16 mouse cellular contexts compared by ENCODE assay signal in the genomic region with DNA sequence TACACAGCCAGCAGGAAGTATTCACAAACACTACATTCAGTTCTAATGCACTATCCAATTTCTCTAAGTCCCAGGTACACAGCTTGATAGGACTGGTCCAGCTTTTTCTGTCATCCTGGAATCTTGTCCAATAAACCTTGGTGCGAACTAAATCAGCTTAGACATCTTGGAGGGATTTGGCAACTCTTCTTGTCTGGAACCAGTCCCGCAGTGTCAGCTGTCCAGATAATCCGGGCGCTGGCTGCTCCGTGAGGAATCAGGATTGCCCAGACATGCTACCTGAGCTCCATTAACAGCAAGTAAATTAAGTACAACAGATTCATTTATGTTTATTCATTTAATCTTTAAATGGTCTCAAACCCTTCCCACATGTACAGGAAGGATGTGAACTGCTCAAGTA.
DNase-seq lines count a peak whose midpoint lies in the region; ATAC-seq lines count a peak whose summit lies in the region.
"Had no signal": no experiment of that assay in that cellular context is flagged by ENCODE, and none has a peak within 500 bp of the region (broad histone marks: within the 10 kb centered on the region; RNA-seq: fewer than 3 reads in every experiment).

No protein-coding gene starts in this region.

- no peak overlapping the region for H3K27ac ChIP-seq in hindbrain, embryonic 16.5 days (ENCODE audit: low read depth, low read length)
- no peak overlapping the region for H3K27ac ChIP-seq in hindbrain, embryonic 13.5 days
- no peak overlapping the region for H3K27ac ChIP-seq in intestine, embryonic 15.5 days
- H3K27ac ChIP-seq: limb, embryonic 10.5 days; liver, embryonic 15.5 days; midbrain, embryonic 15.5 days had no signal

- 69% methylated on average over 5 of the region's 5 CpGs for WGBS in hindbrain, embryonic 16.5 days
- WGBS in hindbrain, embryonic 13.5 days: 83% methylated on average over 5 of the region's 5 CpGs
- 66% methylated on average over 5 of the region's 5 CpGs for WGBS in intestine, embryonic 15.5 days

- H3K36me3 ChIP-seq in hindbrain, embryonic 16.5 days (ENCODE audit: control insufficient read depth, insufficient read depth, low read length): no peaks in the 10 kb centered on the region
- no peaks in the 10 kb centered on the region for H3K36me3 ChIP-seq in hindbrain, embryonic 13.5 days
- H3K36me3 ChIP-seq in intestine, embryonic 15.5 days: no peaks in the 10 kb centered on the region
- H3K36me3 ChIP-seq: limb, embryonic 10.5 days; liver, embryonic 15.5 days; midbrain, embryonic 15.5 days had no signal

- no peak overlapping the region for H3K9ac ChIP-seq in hindbrain, embryonic 16.5 days (ENCODE audit: low read depth, low read length)
- H3K9ac ChIP-seq in hindbrain, embryonic 13.5 days: no peak overlapping the region
- no peak overlapping the region for H3K9ac ChIP-seq in intestine, embryonic 15.5 days
- H3K9ac ChIP-seq: liver, embryonic 15.5 days; midbrain, embryonic 15.5 days had no signal

- DNase-seq in cerebellum, adult 8-10 months: peak; percentile 84
- DNase-seq in gastrocnemius, postnatal 10 days: peak; percentile 55
- no peak for DNase-seq in layer of hippocampus, postnatal 14 days (ENCODE audit: low spot score in 2 of 2)
- DNase-seq: adrenal gland, postnatal 36 days; heart, postnatal 4 days; kidney, postnatal 25 days; thymus, adult 18-20 months had no signal

- no peak overlapping the region for H3K4me3 ChIP-seq in hindbrain, embryonic 16.5 days (ENCODE audit: low read length)
- H3K4me3 ChIP-seq in hindbrain, embryonic 13.5 days: no peak overlapping the region
- no peak overlapping the region for H3K4me3 ChIP-seq in intestine, embryonic 15.5 days (replicated peaks)
- H3K4me3 ChIP-seq: limb, embryonic 10.5 days; liver, embryonic 15.5 days; midbrain, embryonic 15.5 days had no signal

- no peak overlapping the region for H3K4me2 ChIP-seq in hindbrain, embryonic 16.5 days (ENCODE audit: low read length)
- no peak overlapping the region for H3K4me2 ChIP-seq in hindbrain, embryonic 13.5 days
- H3K4me2 ChIP-seq in intestine, embryonic 15.5 days (replicated peaks): no peak overlapping the region
- H3K4me2 ChIP-seq: heart, embryonic 11.5 days; liver, embryonic 15.5 days; midbrain, embryonic 15.5 days had no signal

- H3K27me3 ChIP-seq in hindbrain, embryonic 16.5 days (replicated peaks; ENCODE audit: control insufficient read depth, insufficient read depth, low read length): no peaks in the 10 kb centered on the region
- no peaks in the 10 kb centered on the region for H3K27me3 ChIP-seq in hindbrain, embryonic 13.5 days
- H3K27me3 ChIP-seq in intestine, embryonic 15.5 days (replicated peaks): no peaks in the 10 kb centered on the region
- H3K27me3 ChIP-seq: liver, embryonic 15.5 days; midbrain, embryonic 15.5 days had no signal

- H3K4me1 ChIP-seq in hindbrain, embryonic 16.5 days (ENCODE audit: control insufficient read depth, insufficient read depth, low read depth, low read length): no peaks in the 10 kb centered on the region
- H3K4me1 ChIP-seq in hindbrain, embryonic 13.5 days (replicated peaks): no peaks in the 10 kb centered on the region
- no peaks in the 10 kb centered on the region for H3K4me1 ChIP-seq in intestine, embryonic 15.5 days (replicated peaks)
- H3K4me1 ChIP-seq: liver, embryonic 15.5 days; midbrain, embryonic 15.5 days had no signal

- H3K9me3 ChIP-seq in hindbrain, embryonic 16.5 days (ENCODE audit: control insufficient read depth, low read length): no peaks in the 10 kb centered on the region
- H3K9me3 ChIP-seq in hindbrain, embryonic 13.5 days: no peaks in the 10 kb centered on the region
- no peaks in the 10 kb centered on the region for H3K9me3 ChIP-seq in intestine, embryonic 15.5 days
- H3K9me3 ChIP-seq: limb, embryonic 10.5 days; liver, embryonic 15.5 days; midbrain, embryonic 15.5 days had no signal

- ATAC-seq in hindbrain, embryonic 16.5 days: peak; percentile 69
- ATAC-seq in hindbrain, embryonic 13.5 days (ENCODE audit: low FRiP score): no peak
- peak; percentile 67 for ATAC-seq in cerebellum, adult (ENCODE audit: insufficient number of reproducible peaks, low FRiP score, low TSS enrichment)
- ATAC-seq in intestine, embryonic 15.5 days: no peak
- ATAC-seq: intestine, embryonic 16.5 days had no signal

Comparison
In these comparisons a context has a peak if more than half of its experiments do, and no peak if none do; other contexts are left out.
1. ATAC-seq: peak in hindbrain, embryonic 16.5 days (single experiment) and cerebellum, adult (single experiment); none in hindbrain, embryonic 13.5 days (single experiment) and intestine, embryonic 15.5 days (single experiment).
2. DNase-seq: peak in cerebellum, adult 8-10 months (single experiment) and gastrocnemius, postnatal 10 days (single experiment); none in layer of hippocampus, postnatal 14 days (0 of 2).